Mouse (Mus musculus) liver, embryonic 15.5 days (tissue): ENCODE results near the gene Ate1. TPM values are rescaled to one million over a fixed set of nuclear protein-coding genes. Genes with fewer than 3 reads are reported as not detected.
A peak's percentile ranks its signal among the peaks of the same experiment; 100 is the strongest.
"Not testable (repeated sequence)": the region's sequence is repeated elsewhere in the genome, so short reads cannot be mapped to it uniquely, and the experiment has no call there.

ENCODE experiments used
- ATAC-seq: fragments of 200-750 bp; cut with Nextera tagmentation; 2 replicates; pipeline ENCODE4 v1.8.0; 2017; ENCODE audit warnings: moderate number of reproducible peaks, mild to moderate bottlenecking, moderate library complexity; ENCODE audit not compliant: insufficient read depth
- H3K27ac ChIP-seq: fragments of 300-500 bp; sonication (generic); replicated peaks from 2 replicates; pipeline ENCODE4 v1.5.1; 2015; ENCODE audit warnings: mild to moderate bottlenecking, inconsistent platforms
- H3K27me3 ChIP-seq: fragments of 300-500 bp; sonication (generic); 2 replicates; pipeline ENCODE4 v1.6.1; 2015; ENCODE audit warnings: mild to moderate bottlenecking, inconsistent platforms
- H3K36me3 ChIP-seq: fragments of 300-500 bp; sonication (generic); replicated peaks from 2 replicates; pipeline ENCODE4 v1.6.1; 2015; ENCODE audit warnings: moderate library complexity, mild to moderate bottlenecking, inconsistent platforms
- H3K4me1 ChIP-seq: fragments of 300-500 bp; sonication (generic); replicated peaks from 2 replicates; pipeline ENCODE4 v1.6.1; 2015; ENCODE audit warnings: inconsistent platforms
- H3K4me2 ChIP-seq: fragments of 300-500 bp; sonication (generic); 2 replicates; pipeline ENCODE4 v1.6.1; 2015; ENCODE audit warnings: moderate library complexity, mild to moderate bottlenecking, inconsistent platforms
- H3K4me3 ChIP-seq: fragments of 300-500 bp; sonication (generic); replicated peaks from 2 replicates; pipeline ENCODE4 v1.5.1; 2015; ENCODE audit warnings: mild to moderate bottlenecking, inconsistent platforms
- H3K9ac ChIP-seq: fragments of 300-500 bp; sonication (generic); 2 replicates; pipeline ENCODE4 v1.6.1; 2015; ENCODE audit warnings: moderate library complexity, mild to moderate bottlenecking, inconsistent platforms
- H3K9me3 ChIP-seq: fragments of 300-500 bp; sonication (generic); replicated peaks from 2 replicates; pipeline ENCODE4 v1.6.1; 2016; ENCODE audit warnings: inconsistent platforms
- WGBS: fragments of 180-500 bp; shearing (Covaris S2); methylation state at CpG from one replicate; pipeline ENCODE4 v1.1.7; 2015; ENCODE audit warnings: mixed read lengths; ENCODE audit not compliant: insufficient replicate concordance; 5-methylcytosine and 5-hydroxymethylcytosine counted together
- polyA plus RNA-seq: library from polyadenylated mRNA; unstranded; fragments of >200 nt; fragmentation: Nextera tagmentation; extraction: Ambion mirVana; gene quantifications from 2 replicates; pipeline ENCODE4 v1.2.1, GENCODE M21; 2015

Ate1 gene
- polyA plus RNA-seq, 1 experiment from 2014 or later, result 24.1 TPM

DNA sequence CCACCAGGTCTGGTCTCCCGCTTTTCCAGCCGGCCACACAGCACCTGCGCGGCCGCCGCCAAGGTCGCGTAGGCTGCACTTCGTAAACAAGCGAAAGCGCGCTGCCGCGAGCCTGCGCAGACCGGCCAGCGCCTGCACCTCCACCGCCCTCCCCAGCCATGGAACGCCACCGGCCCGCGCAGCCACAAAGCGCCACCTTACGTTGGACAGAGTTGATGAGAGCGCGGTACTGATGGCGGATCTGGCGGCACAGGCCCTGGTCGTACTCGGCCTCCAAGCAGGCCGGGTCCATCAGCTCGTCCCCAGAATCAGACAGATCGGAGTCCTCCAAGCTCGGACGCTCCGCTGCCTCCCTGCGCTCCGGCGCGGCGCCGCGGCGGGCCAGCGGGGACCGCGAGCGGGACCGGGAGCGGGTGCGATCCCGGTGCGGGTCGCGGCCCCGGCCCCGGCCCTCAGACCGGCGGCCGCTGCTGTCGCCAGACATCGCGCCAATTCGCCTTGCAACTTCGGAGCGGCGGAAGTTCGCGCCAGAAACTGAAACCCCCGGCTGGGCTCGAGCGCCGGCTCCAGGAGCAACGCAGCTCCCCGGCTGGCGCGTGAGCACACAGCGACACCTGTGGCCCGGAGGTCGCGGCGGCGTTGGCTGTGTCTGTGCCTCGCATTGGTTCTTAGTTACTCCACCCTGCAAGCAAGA is 26.8 kb upstream of the Ate1 start:
- peak overlapping the region; percentile 97 for H3K4me3 ChIP-seq
- H3K4me1 ChIP-seq, result peaks cover 31% of the 10 kb centered on the region
- H3K36me3 ChIP-seq, result peaks cover 37% of the 10 kb centered on the region
- H3K27ac ChIP-seq, result peak overlapping the region; percentile 99
- peak overlapping the region; percentile 76 for H3K4me2 ChIP-seq
- no peaks in the 10 kb centered on the region for H3K9me3 ChIP-seq
- peak overlapping the region; percentile 93 for H3K9ac ChIP-seq
- 0 out of 2 replicates have a peak, but pooled peaks cover under 1% of the 10 kb centered on the region for H3K27me3 ChIP-seq
- peak; percentile 96 for ATAC-seq
- WGBS, result under 1% methylated on average over 84 of the region's 84 CpGs

DNA sequence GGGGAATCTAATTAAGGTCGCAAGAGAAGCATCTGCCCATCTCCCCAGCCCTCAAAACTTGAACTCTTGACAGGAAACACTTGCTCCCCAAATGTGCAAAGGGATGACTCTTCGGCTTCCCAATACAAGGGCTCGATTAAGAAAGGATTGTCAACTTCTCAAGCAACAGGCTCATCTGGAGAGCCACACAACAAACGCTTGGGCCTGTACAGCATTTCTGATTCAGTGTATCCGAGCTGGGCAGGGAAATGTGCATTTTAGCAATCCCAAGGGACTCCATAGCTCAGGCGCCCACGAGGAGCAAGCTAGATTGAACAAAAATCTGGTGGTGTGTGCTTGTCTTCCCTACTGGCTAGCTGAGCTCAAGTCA is 26.2 kb upstream of the Ate1 start:
- Histone ChIP-seq H3K36me3 (peaks cover 42% of the 10 kb centered on the region), H3K27ac (peak overlapping the region; percentile 99), H3K4me2 (peak overlapping the region; percentile 76), H3K9ac (peak overlapping the region; percentile 93), H3K27me3 (no peaks in the 10 kb centered on the region), H3K4me3 (peak overlapping the region; percentile 97), H3K4me1 (peaks cover 31% of the 10 kb centered on the region), H3K9me3 (no peaks in the 10 kb centered on the region)
- 2% methylated on average over 7 of the region's 7 CpGs for WGBS
- peak; percentile 10 for ATAC-seq

DNA sequence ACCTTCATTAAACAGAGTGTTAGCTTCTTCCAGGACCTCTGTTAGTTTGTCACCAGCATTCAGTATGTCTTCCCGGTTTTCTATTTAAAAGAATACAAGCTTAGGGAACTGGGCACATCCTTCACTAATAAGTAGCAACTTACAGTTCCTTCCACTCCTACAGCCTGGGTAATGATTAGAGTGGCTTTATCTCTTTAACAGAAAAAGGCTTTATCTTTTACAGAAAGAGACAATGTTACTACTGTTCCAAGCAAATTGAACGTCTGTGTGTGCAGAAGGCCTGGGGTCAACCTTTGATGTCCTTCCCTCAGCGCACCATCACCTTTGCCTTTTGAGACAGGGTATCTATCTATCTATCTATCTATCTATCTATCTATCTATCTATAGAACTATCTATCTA is 25.7 kb upstream of the Ate1 start:
- Histone ChIP-seq H3K4me3 (peak overlapping the region; percentile 97), H3K9me3 (no peaks in the 10 kb centered on the region), H3K36me3 (peaks cover 46% of the 10 kb centered on the region), H3K27me3 (no peaks in the 10 kb centered on the region), H3K4me1 (peaks cover 31% of the 10 kb centered on the region), H3K27ac (peak overlapping the region; percentile 99), H3K9ac (peak overlapping the region; percentile 93), H3K4me2 (peak overlapping the region; percentile 76)
- 27% methylated on average over 3 of the region's 3 CpGs for WGBS
- no peak for ATAC-seq

DNA sequence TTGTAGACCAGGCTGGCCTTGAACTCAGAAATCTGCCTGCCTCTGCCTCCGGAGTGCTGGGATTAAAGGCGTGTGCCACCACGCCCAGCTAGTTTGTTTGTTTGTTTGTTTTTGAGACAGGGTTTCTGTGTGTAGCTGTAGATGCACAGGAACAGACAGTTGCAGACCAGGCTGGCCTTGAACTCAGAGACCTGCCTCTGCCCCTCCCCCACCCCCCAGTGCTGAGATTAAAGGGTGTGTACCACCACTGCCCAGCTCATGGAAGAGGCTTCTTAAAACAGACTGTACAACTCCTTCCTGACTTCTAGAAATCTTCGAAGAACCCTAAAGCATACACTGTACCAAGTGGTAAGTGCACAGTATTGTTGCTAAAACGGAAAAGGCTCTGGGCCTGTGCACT is 25.2 kb upstream of the Ate1 start:
- peak overlapping the region; percentile 76 for H3K4me2 ChIP-seq
- peak overlapping the region; percentile 97 for H3K4me3 ChIP-seq
- peak overlapping the region; percentile 99; the same call in 1 of the 2 replicates for H3K27ac ChIP-seq
- no peaks in the 10 kb centered on the region for H3K27me3 ChIP-seq
- H3K9ac ChIP-seq, result peak overlapping the region; percentile 93; the same call in 1 of the 2 replicates
- 70% methylated on average over 5 of the region's 5 CpGs for WGBS
- peaks cover 31% of the 10 kb centered on the region for H3K4me1 ChIP-seq
- peaks cover 50% of the 10 kb centered on the region for H3K36me3 ChIP-seq
- no peaks in the 10 kb centered on the region for H3K9me3 ChIP-seq
- ATAC-seq, result no peak

DNA sequence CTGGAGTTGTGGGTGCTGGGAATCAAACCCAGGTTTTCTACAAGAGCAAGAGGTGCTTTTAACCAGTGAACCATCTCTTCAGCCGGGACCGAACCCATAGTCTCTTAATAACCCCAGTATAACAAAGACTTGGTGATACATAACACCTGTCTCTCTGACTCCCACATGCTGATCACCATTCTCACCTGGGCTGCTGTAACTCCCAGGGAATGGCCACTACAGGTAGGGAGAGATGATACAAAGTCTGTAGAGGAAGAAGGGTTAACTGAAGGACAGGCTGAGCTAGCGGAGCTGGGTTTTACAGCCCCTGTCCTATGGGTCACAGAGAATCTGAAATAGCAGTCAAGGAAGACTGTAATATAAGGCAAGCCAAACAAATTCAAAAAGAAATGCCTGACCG is 23.0 kb upstream of the Ate1 start:
- 91% methylated on average over 4 of the region's 4 CpGs for WGBS
- Histone ChIP-seq H3K4me3 (no peak overlapping the region), H3K36me3 (peaks cover 72% of the 10 kb centered on the region)

DNA sequence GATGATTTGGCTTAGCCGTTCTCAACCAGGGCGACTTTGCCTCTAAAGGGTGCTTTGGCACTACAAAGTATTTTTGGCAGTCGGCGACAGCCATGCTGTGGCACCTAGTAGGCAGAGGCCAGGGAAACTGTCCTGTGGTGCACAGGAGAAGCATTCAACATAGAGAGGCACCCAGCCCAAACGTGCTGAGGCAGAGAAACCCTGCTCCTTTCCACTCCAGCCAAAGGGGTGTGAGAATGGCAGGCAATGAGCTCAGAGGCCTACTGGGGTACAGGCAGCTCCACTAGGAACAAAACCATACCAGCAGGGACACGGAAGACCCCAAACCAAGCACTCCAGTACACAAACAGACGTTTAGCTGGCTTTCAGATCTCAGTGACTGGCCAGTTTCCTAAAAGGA is 20.0 kb upstream of the Ate1 start:
- ATAC-seq, result no peak
- Histone ChIP-seq H3K9ac (no peak overlapping the region), H3K9me3 (no peaks in the 10 kb centered on the region), H3K4me2 (no peak overlapping the region), H3K4me1 (peaks cover 10% of the 10 kb centered on the region), H3K4me3 (no peak overlapping the region), H3K27me3 (no peaks in the 10 kb centered on the region), H3K36me3 (peaks cover 97% of the 10 kb centered on the region), H3K27ac (no peak overlapping the region)
- 82% methylated on average over 7 of the region's 7 CpGs for WGBS

More for the DNA sequence above, 23.0 kb upstream of the Ate1 start:
- Histone ChIP-seq H3K9ac (no peak overlapping the region), H3K9me3 (no peaks in the 10 kb centered on the region), H3K27me3 (no peaks in the 10 kb centered on the region), H3K4me1 (peaks cover 31% of the 10 kb centered on the region), H3K27ac (no peak overlapping the region), H3K4me2 (no peak overlapping the region)
- no peak for ATAC-seq

DNA sequence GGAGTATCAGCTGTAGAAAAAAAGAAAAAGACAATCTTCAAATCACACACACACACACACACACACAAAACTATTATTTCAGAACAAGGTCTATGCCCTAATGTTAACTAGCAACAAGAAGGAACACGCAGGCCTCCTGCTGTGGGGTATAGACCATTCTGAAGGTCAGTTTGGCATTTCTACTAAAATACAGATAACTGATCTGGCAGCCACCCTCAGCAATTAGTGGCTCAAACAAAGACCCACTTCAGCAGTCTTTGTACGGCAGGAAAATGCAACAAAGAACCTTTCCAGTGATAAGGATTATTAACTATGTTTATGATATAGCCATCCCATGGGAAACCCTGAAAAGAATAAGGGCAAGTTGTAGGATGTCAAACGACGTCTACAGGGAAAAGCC is 16.9 kb upstream of the Ate1 start:
- Histone ChIP-seq H3K4me2 (no peak overlapping the region), H3K4me3 (no peak overlapping the region), H3K27me3 (no peaks in the 10 kb centered on the region), H3K36me3 (peaks cover 96% of the 10 kb centered on the region), H3K9me3 (no peaks in the 10 kb centered on the region), H3K4me1 (peaks cover 7% of the 10 kb centered on the region), H3K9ac (no peak overlapping the region), H3K27ac (no peak overlapping the region)
- no peak for ATAC-seq
- WGBS, result 84% methylated on average over 4 of the region's 4 CpGs

DNA sequence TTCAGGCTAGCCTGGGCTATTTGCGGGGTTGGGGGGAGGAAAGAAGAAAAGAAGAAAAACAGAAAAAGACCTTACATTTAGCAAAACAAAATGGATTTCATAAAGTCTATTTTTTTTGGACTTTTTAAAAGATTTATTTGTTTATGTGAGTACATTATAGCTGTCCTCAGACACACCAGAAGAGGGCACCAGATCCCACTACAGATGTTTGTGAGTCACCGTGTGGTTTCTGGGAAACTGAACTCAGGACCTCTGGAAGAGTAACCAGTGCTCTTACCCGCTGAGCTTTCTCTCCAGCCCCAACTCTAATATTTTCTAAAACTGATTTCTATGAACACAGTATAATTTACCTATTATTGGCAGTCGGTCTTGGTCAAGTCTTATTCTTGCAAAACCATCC is 15.0 kb upstream of the Ate1 start:
- H3K4me2 ChIP-seq, result no peak overlapping the region
- H3K4me3 ChIP-seq, result no peak overlapping the region
- H3K27me3 ChIP-seq, result no peaks in the 10 kb centered on the region
- H3K36me3 ChIP-seq, result peaks cover 95% of the 10 kb centered on the region
- no peaks in the 10 kb centered on the region for H3K9me3 ChIP-seq
- peaks cover 7% of the 10 kb centered on the region for H3K4me1 ChIP-seq
- 83% methylated on average over 4 of the region's 4 CpGs for WGBS
- no peak overlapping the region for H3K9ac ChIP-seq
- no peak for ATAC-seq
- H3K27ac ChIP-seq, result no peak overlapping the region

DNA sequence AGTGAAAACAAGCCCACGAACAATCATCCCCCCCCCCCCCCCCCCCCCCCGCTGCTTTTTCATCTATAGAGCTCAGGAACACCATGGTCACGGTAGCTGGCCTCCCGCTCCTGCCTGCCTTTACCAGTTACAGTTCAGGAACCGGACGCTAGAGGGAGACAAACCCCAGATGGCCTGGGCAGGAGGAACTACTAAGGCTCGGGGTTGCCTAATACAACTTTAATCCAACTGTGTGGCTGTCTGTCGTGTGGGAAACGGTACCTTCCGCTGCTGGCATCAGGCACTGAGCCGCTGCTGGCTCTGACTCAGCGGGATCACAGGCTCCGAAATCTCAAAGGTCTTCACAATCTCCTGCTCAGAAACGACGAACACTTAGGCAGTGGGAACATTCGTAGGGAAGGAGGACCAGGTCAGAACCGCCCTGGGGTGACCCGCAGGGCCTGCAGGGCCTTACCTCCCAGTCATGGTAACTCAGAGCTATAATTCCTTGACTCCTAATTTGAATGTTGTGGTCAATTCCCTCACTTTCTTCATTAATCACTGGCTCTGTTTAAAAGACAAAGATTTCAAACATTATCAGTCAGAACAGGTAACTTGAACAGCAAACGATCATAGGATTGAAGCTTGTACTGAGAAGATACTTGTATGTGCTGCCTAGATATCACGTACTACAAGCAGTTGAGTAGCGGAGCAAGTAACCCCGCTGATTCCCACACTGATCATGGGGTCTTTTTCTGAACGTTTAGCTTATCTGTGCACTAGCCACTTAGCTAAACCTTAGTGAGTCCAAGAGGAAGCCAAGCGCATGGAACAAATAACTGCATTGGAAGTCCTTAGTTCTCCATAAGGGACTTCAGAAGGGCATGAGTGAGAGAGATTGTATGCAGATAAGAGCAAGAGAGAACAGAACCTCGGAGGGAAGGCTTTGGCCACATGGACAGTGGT is 13.4 kb upstream of the Ate1 start:
- peak; percentile 72 for ATAC-seq
- Histone ChIP-seq H3K9ac (no peak overlapping the region), H3K4me2 (no peak overlapping the region), H3K4me3 (no peak overlapping the region), H3K27me3 (no peaks in the 10 kb centered on the region), H3K27ac (no peak overlapping the region; the same call in 1 of the 2 replicates), H3K4me1 (peaks cover 7% of the 10 kb centered on the region), H3K9me3 (no peaks in the 10 kb centered on the region), H3K36me3 (peaks cover 88% of the 10 kb centered on the region)
- 29% methylated on average over 24 of the region's 25 CpGs for WGBS

DNA sequence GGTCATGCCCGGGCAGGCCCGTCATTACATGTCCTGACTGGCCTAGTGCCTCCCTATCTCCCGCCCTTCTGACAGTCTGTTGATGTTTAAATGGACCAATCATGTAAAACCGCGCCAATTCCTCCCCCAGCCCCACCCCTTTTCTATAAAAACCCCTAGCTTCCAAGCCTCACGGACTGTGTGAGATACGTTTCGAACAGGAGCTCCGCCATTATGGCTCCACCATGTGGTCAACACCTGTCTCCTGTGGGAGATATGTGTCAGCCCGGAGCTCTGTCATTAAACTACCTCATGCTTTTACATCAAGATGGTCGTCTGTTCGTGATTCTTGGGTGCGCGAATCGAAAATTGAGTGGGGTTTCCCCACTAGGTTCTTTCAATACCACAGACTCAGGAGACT is 11.0 kb upstream of the Ate1 start:
- peaks cover 65% of the 10 kb centered on the region for H3K36me3 ChIP-seq
- H3K9ac ChIP-seq, H3K4me3 ChIP-seq, H3K27ac ChIP-seq, H3K4me2 ChIP-seq, H3K4me1 ChIP-seq, H3K9me3 ChIP-seq, H3K27me3 ChIP-seq, ATAC-seq: not testable (repeated sequence)
- WGBS, result 92% methylated on average over 15 of the region's 15 CpGs

DNA sequence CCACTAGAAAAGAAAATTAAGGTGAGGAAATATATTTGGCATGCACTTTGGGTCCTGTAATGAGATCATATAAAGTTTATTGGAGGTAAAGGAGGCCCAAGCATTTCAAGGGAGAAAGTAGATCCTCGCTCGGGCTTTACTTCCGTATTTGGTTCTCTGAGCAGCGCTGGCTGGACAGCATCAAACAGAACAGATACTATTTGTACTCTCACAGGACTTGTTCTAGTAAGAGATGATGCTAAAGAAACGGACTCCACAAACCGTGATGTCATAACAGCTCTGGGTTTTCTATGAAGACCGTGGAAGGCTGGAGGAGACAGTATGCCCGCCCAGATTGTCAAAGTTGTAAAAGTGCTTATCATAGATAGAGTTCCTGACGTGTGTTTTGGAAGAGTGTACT is 7.1 kb upstream of the Ate1 start:
- Histone ChIP-seq H3K36me3 (peaks cover 28% of the 10 kb centered on the region), H3K4me3 (no peak overlapping the region), H3K9me3 (no peaks in the 10 kb centered on the region), H3K4me1 (no peaks in the 10 kb centered on the region; the same call in 1 of the 2 replicates), H3K4me2 (no peak overlapping the region), H3K9ac (no peak overlapping the region), H3K27me3 (no peaks in the 10 kb centered on the region), H3K27ac (no peak overlapping the region)
- WGBS, result 75% methylated on average over 9 of the region's 9 CpGs
- no peak for ATAC-seq
